Mouse (Mus musculus) cerebral cortex, adult 2 months (tissue): ENCODE measurements around the gene Dbh.

Experiments used
- WGBS: fragments of 180-500 bp; shearing (Covaris S2); methylation state at CpG from one replicate; pipeline ENCODE4 v1.1.7; 2018; 5-methylcytosine and 5-hydroxymethylcytosine counted together

Dbh gene

GRCm38 (mm10) chr2:27163851-27164250, 1.2 kb upstream of the Dbh start:
- WGBS = 18% methylated on average over 5 of the region's 5 CpGs

GRCm38 (mm10) chr2:27166074-27166473, 1.0 kb downstream of the Dbh start:
- WGBS = 62% methylated on average over 2 of the region's 2 CpGs

- 28% methylated on average over 2 of the region's 2 CpGs for WGBS
Observed at GRCm38 (mm10) chr2:27166999-27167398, 2.0 kb downstream of the Dbh start.

GRCm38 (mm10) chr2:27174242-27174641, 9.2 kb downstream of the Dbh start:
- WGBS = 65% methylated on average over 2 of the region's 2 CpGs

GRCm38 (mm10) chr2:27175696-27176267, 10.7 kb downstream of the Dbh start:
- WGBS = 79% methylated on average over 10 of the region's 10 CpGs

GRCm38 (mm10) chr2:27179101-27179500, 14.1 kb downstream of the Dbh start:
- 39% methylated on average over 8 of the region's 8 CpGs for WGBS

GRCm38 (mm10) chr2:27181907-27182306, 16.9 kb downstream of the Dbh start:
- 80% methylated on average over 4 of the region's 4 CpGs for WGBS

GRCm38 (mm10) chr2:27183734-27184133, 18.7 kb downstream of the Dbh start:
- WGBS = 91% methylated on average over 12 of the region's 12 CpGs

- WGBS = 90% methylated on average over 6 of the region's 6 CpGs
Observed at GRCm38 (mm10) chr2:27187531-27187930, 22.5 kb downstream of the Dbh start.

GRCm38 (mm10) chr2:27189994-27190393, 25.0 kb downstream of the Dbh start:
- WGBS = 90% methylated on average over 4 of the region's 4 CpGs

GRCm38 (mm10) chr2:27198551-27199246, 33.7 kb downstream of the Dbh start:
- 53% methylated on average over 5 of the region's 5 CpGs for WGBS

GRCm38 (mm10) chr2:27200586-27200985, 35.6 kb downstream of the Dbh start:
- WGBS = 29% methylated on average over 1 of the region's 1 CpGs

GRCm38 (mm10) chr2:27205666-27206065, 40.6 kb downstream of the Dbh start:
- WGBS = 52% methylated on average over 10 of the region's 10 CpGs

GRCm38 (mm10) chr2:27206128-27206797, 41.2 kb downstream of the Dbh start:
- WGBS = 72% methylated on average over 15 of the region's 15 CpGs

- 96% methylated on average over 5 of the region's 5 CpGs for WGBS
Observed at GRCm38 (mm10) chr2:27207126-27207525, 42.1 kb downstream of the Dbh start.

- 84% methylated on average over 9 of the region's 9 CpGs for WGBS
Observed at GRCm38 (mm10) chr2:27209370-27209769, 44.3 kb downstream of the Dbh start.

- 70% methylated on average over 5 of the region's 5 CpGs for WGBS
Observed at GRCm38 (mm10) chr2:27209816-27210215, 44.8 kb downstream of the Dbh start.

GRCm38 (mm10) chr2:27210255-27210654, 45.2 kb downstream of the Dbh start:
- WGBS = 65% methylated on average over 7 of the region's 7 CpGs

- 90% methylated on average over 12 of the region's 12 CpGs for WGBS
Observed at GRCm38 (mm10) chr2:27210676-27211210, 45.7 kb downstream of the Dbh start.

- 50% methylated on average over 8 of the region's 8 CpGs for WGBS
Observed at GRCm38 (mm10) chr2:27211966-27212893, 47.2 kb downstream of the Dbh start.

- 78% methylated on average over 2 of the region's 2 CpGs for WGBS
Observed at GRCm38 (mm10) chr2:27215537-27215936, 50.5 kb downstream of the Dbh start.

- WGBS = 70% methylated on average over 2 of the region's 2 CpGs
Observed at GRCm38 (mm10) chr2:27218121-27218544, 53.1 kb downstream of the Dbh start.
